Mouse (Mus musculus) spleen, adult 2 months (tissue): ENCODE measurements around the gene Vopp1.

ENCODE experiments used
- CTCF ChIP-seq: fragments of 200-500 bp; IDR thresholded peaks from 2 replicates; pipeline ENCODE4 v1.5.1; 2011; ENCODE audit warnings: mild to moderate bottlenecking, inconsistent platforms; ENCODE audit not compliant: insufficient read depth, insufficient read length, insufficient replicate concordance; ENCODE audit errors: extremely low read depth
- POLR2A ChIP-seq: fragments of 200-500 bp; IDR thresholded peaks from 2 replicates; pipeline ENCODE4 v1.6.1; 2011; ENCODE audit warnings: low read depth, low read length, inconsistent platforms

DNA sequence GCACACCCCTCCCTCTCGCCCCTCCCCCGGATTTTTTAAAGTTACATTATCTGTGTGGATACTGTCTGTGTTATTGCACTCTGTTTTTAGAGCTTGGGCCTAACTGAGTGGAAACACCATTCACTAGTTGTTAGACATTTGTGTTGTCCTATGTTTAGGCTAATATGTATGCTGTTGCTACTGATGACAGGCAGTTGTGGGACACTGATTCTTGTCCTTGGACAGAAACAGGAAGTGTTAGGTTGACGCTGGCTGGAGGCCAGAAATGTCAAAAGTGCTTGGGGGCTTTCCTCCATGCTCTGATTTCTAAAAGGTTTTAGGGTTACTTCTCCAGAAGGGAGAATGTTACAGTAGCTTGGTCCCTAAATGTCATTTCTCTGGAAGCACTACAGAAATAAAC lies 29.1 kb downstream of the Vopp1 start:
- TF ChIP-seq CTCF: no peak
- TF ChIP-seq POLR2A: no peak
